Mouse (Mus musculus): Measurements from ENCODE around the gene Coa7. TPM values are rescaled to one million over a fixed set of nuclear protein-coding genes. Genes with fewer than 3 reads are reported as not detected.

The Coa7 gene
- polyA plus RNA-seq, 1 experiment: 3.6 TPM

GRCm38 (mm10) chr4:108317656-108318605, 10.0 kb upstream of the Coa7 start:
- Histone ChIP-seq H3K27me3 (ENCODE audit: control insufficient read depth, insufficient read depth, low read length) (no peaks in the 10 kb centered on the region), H3K4me3 (ENCODE audit: control insufficient read depth, low read depth, low read length) (no peak overlapping the region), H3K36me3 (ENCODE audit: control insufficient read depth, insufficient read depth, low read length) (no peaks in the 10 kb centered on the region), H3K27ac (ENCODE audit: control insufficient read depth, insufficient read depth, low read depth, low read length) (no peak overlapping the region), H3K4me1 (ENCODE audit: control insufficient read depth, insufficient read depth, low read length) (no peaks in the 10 kb centered on the region)
- TF ChIP-seq CTCF (IDR thresholded peaks at IDR 0.05; ENCODE audit: control insufficient read depth, insufficient read depth, insufficient replicate concordance, low read depth, low read length): no peak
- TF ChIP-seq POLR2A (IDR thresholded peaks at IDR 0.05; ENCODE audit: control insufficient read depth, low read depth, low read length): no peak

GRCm38 (mm10) chr4:108318649-108319615, 9.0 kb upstream of the Coa7 start:
- Histone ChIP-seq H3K27me3 (ENCODE audit: control insufficient read depth, insufficient read depth, low read length) (no peaks in the 10 kb centered on the region), H3K27ac (ENCODE audit: control insufficient read depth, insufficient read depth, low read depth, low read length) (no peak overlapping the region), H3K4me3 (ENCODE audit: control insufficient read depth, low read depth, low read length) (no peak overlapping the region), H3K4me1 (ENCODE audit: control insufficient read depth, insufficient read depth, low read length) (no peaks in the 10 kb centered on the region), H3K36me3 (ENCODE audit: control insufficient read depth, insufficient read depth, low read length) (no peaks in the 10 kb centered on the region)
- TF ChIP-seq POLR2A (IDR thresholded peaks at IDR 0.05; ENCODE audit: control insufficient read depth, low read depth, low read length) (no peak), CTCF (IDR thresholded peaks at IDR 0.05; ENCODE audit: control insufficient read depth, insufficient read depth, insufficient replicate concordance, low read depth, low read length) (no peak)

DNA sequence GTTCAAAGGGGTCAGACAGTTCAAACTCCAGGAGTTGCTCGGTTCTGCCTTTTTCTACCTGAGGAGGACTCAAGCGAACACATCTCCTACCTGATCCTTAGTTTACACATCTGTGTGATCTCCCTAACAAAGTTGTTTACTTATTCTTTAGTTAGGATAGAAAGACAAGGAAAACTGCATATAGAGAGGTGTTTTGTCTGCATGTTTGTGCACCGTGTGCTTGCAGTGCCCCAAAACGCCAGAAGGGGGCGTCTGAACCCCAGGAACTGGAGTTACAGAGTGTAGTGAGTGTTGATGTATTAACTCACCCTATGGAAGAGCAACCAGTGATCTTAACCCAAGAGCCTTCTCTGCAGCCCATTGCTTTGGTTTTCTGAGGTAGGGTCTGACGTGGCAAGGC, 8.2 kb upstream of the Coa7 start:
- Histone ChIP-seq H3K4me3 (ENCODE audit: control insufficient read depth, low read depth, low read length) (no peak overlapping the region), H3K27ac (ENCODE audit: control insufficient read depth, insufficient read depth, low read depth, low read length) (no peak overlapping the region), H3K36me3 (ENCODE audit: control insufficient read depth, insufficient read depth, low read length) (no peaks in the 10 kb centered on the region), H3K4me1 (ENCODE audit: control insufficient read depth, insufficient read depth, low read length) (no peaks in the 10 kb centered on the region), H3K27me3 (ENCODE audit: control insufficient read depth, insufficient read depth, low read length) (no peaks in the 10 kb centered on the region)
- TF ChIP-seq POLR2A (IDR thresholded peaks at IDR 0.05; ENCODE audit: control insufficient read depth, low read depth, low read length) (no peak), CTCF (IDR thresholded peaks at IDR 0.05; ENCODE audit: control insufficient read depth, insufficient read depth, insufficient replicate concordance, low read depth, low read length) (peak; percentile 84; the same call in 1 of the 2 replicates)

- TF ChIP-seq CTCF (IDR thresholded peaks at IDR 0.05; ENCODE audit: control insufficient read depth, insufficient read depth, insufficient replicate concordance, low read depth, low read length): no peak
- no peaks in the 10 kb centered on the region for H3K36me3 ChIP-seq (ENCODE audit: control insufficient read depth, insufficient read depth, low read length)
Observed at GRCm38 (mm10) chr4:108320627-108321380, 7.1 kb upstream of the Coa7 start.

GRCm38 (mm10) chr4:108323588-108323987, 4.4 kb upstream of the Coa7 start:
- TF ChIP-seq POLR2A (IDR thresholded peaks at IDR 0.05; ENCODE audit: control insufficient read depth, low read depth, low read length) (no peak), CTCF (IDR thresholded peaks at IDR 0.05; ENCODE audit: control insufficient read depth, insufficient read depth, insufficient replicate concordance, low read depth, low read length) (no peak)
- Histone ChIP-seq H3K27me3 (ENCODE audit: control insufficient read depth, insufficient read depth, low read length) (no peaks in the 10 kb centered on the region), H3K27ac (ENCODE audit: control insufficient read depth, insufficient read depth, low read depth, low read length) (no peak overlapping the region), H3K4me3 (ENCODE audit: control insufficient read depth, low read depth, low read length) (no peak overlapping the region), H3K36me3 (ENCODE audit: control insufficient read depth, insufficient read depth, low read length) (no peaks in the 10 kb centered on the region), H3K4me1 (ENCODE audit: control insufficient read depth, insufficient read depth, low read length) (peaks cover 2% of the 10 kb centered on the region; the same call in 1 of the 2 replicates)

More at GRCm38 (mm10) chr4:108320627-108321380, 7.1 kb upstream of the Coa7 start:
- H3K4me1 ChIP-seq (ENCODE audit: control insufficient read depth, insufficient read depth, low read length): no peaks in the 10 kb centered on the region
- no peaks in the 10 kb centered on the region for H3K27me3 ChIP-seq (ENCODE audit: control insufficient read depth, insufficient read depth, low read length)
- H3K27ac ChIP-seq (ENCODE audit: control insufficient read depth, insufficient read depth, low read depth, low read length): no peak overlapping the region
- no peak overlapping the region for H3K4me3 ChIP-seq (ENCODE audit: control insufficient read depth, low read depth, low read length)

DNA sequence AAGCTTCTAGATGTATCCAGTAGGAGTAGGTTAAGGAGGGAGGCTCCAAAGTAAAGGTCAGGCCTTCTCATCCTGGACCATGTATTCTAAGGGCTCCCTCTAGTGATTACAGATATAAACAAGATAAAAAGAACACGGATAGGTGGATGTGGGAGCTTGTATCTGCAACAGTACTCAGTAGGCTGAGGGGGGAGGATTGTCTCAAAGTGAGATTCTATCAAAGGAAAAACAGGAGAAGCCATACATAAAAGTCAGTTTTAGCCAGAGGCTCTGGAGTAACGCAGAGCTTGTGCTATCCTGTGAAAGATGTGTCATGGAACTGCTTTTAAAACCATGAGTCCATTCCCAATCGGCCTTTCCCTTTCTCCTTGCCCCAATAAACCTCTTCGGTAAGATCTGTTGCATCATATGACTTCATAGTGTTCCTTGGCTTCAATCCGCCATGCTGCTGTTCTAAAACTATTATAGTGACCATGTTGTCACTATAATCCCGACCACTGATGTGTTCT, 815 bp upstream of the Coa7 start:
- TF ChIP-seq POLR2A (IDR thresholded peaks at IDR 0.05; ENCODE audit: control insufficient read depth, low read depth, low read length) (no peak), CTCF (IDR thresholded peaks at IDR 0.05; ENCODE audit: control insufficient read depth, insufficient read depth, insufficient replicate concordance, low read depth, low read length) (no peak)
- Histone ChIP-seq H3K27me3 (ENCODE audit: control insufficient read depth, insufficient read depth, low read length) (no peaks in the 10 kb centered on the region), H3K27ac (ENCODE audit: control insufficient read depth, insufficient read depth, low read depth, low read length) (peak overlapping the region; percentile 90), H3K4me3 (ENCODE audit: control insufficient read depth, low read depth, low read length) (no peak overlapping the region), H3K4me1 (ENCODE audit: control insufficient read depth, insufficient read depth, low read length) (peaks cover 2% of the 10 kb centered on the region; the same call in 1 of the 2 replicates), H3K36me3 (ENCODE audit: control insufficient read depth, insufficient read depth, low read length) (no peaks in the 10 kb centered on the region)
